Mouse (Mus musculus) MEL (cell line): ENCODE measurements around the gene Ccdc152. TPM values are rescaled to one million over a fixed set of nuclear protein-coding genes. Genes with fewer than 3 reads are reported as not detected.

ENCODE experiments used
- DNase-seq: peaks from one replicate; pipeline ENCODE4 v3.0.0; 2011; ENCODE audit warnings: low read depth, low spot score
- H3K27ac ChIP-seq: 2 replicates; pipeline ENCODE4 v1.5.1; 2012; ENCODE audit warnings: low read depth, mild to moderate bottlenecking, control low read depth, low read length, moderate library complexity; ENCODE audit not compliant: control insufficient read depth
- H3K27me3 ChIP-seq, 2 experiments: fragments of 150-350 bp in 1 of 2; sonication (generic) in 1 of 2; 2 replicates each; pipeline ENCODE4 v1.6.1; 2012; ENCODE audit warnings: low read length in 2 of 2, mild to moderate bottlenecking in 2 of 2, improper control_type of control experiment in 1 of 2, moderate library complexity in 1 of 2; ENCODE audit not compliant: insufficient read depth in 2 of 2, control insufficient read depth in 1 of 2
- H3K36me3 ChIP-seq, 2 experiments: 2 replicates each; pipeline ENCODE4 v1.6.1; 2012 to 2014; ENCODE audit warnings: low read length in 2 of 2, improper control_type of control experiment in 1 of 2, inconsistent platforms in 1 of 2, mild to moderate bottlenecking in 1 of 2; ENCODE audit not compliant: insufficient read depth in 2 of 2, control insufficient read depth in 1 of 2
- H3K4me1 ChIP-seq, 2 experiments: fragments of 150-350 bp in 1 of 2; sonication (generic) in 1 of 2; 2 replicates each; pipeline ENCODE4 v1.6.1; 2012; ENCODE audit warnings: low read length in 2 of 2, improper control_type of control experiment in 1 of 2, mild to moderate bottlenecking in 1 of 2; ENCODE audit not compliant: insufficient read depth in 2 of 2, control insufficient read depth in 1 of 2
- H3K4me3 ChIP-seq, 2 experiments: fragments of 150-350 bp in 1 of 2; sonication (generic) in 1 of 2; 2 replicates each; pipeline ENCODE4 v1.5.1; 2012; ENCODE audit warnings: low read depth in 2 of 2, low read length in 2 of 2, mild to moderate bottlenecking in 2 of 2, moderate library complexity in 2 of 2, control low read depth in 1 of 2, improper control_type of control experiment in 1 of 2; ENCODE audit not compliant: control insufficient read depth in 1 of 2, insufficient read depth in 1 of 2
- H3K79me2 ChIP-seq: 2 replicates; pipeline ENCODE4 v1.6.1; 2012; ENCODE audit warnings: mild to moderate bottlenecking, low read length, moderate library complexity; ENCODE audit not compliant: control insufficient read depth, poor library complexity, insufficient read depth
- H3K9ac ChIP-seq: 2 replicates; pipeline ENCODE4 v1.6.1; 2012; ENCODE audit warnings: low read depth, mild to moderate bottlenecking, control low read depth, low read length, moderate library complexity; ENCODE audit not compliant: control insufficient read depth, poor library complexity, severe bottlenecking
- H3K9me3 ChIP-seq: fragments of 150-350 bp; sonication (generic); replicated peaks from 2 replicates; pipeline ENCODE4 v1.6.1; 2012; ENCODE audit warnings: mild to moderate bottlenecking, low read length, improper control_type of control experiment, moderate library complexity; ENCODE audit not compliant: insufficient read depth
- BHLHE40 ChIP-seq: IDR thresholded peaks from 2 replicates; pipeline ENCODE4 v1.6.1; 2012; ENCODE audit warnings: low read depth, mild to moderate bottlenecking, inconsistent platforms, low read length, improper control_type of control experiment, borderline replicate concordance
- CHD1 ChIP-seq: IDR thresholded peaks from 2 replicates; pipeline ENCODE4 v1.6.1; 2012; ENCODE audit warnings: low read depth, mild to moderate bottlenecking, inconsistent platforms, low read length, improper control_type of control experiment
- CHD2 ChIP-seq: IDR thresholded peaks from 2 replicates; pipeline ENCODE4 v1.6.1; 2011; ENCODE audit warnings: low read length, improper control_type of control experiment
- E2F4 ChIP-seq: IDR thresholded peaks from 2 replicates; pipeline ENCODE4 v1.6.1; 2011; ENCODE audit warnings: low read depth, low read length, improper control_type of control experiment, borderline replicate concordance
- ELF1 ChIP-seq: IDR thresholded peaks from 2 replicates; pipeline ENCODE4 v1.6.1; 2014; ENCODE audit warnings: low read depth, mild to moderate bottlenecking, inconsistent platforms, low read length, improper control_type of control experiment, moderate library complexity
- ETS1 ChIP-seq: IDR thresholded peaks from 2 replicates; pipeline ENCODE4 v1.6.1; 2012; ENCODE audit warnings: low read depth, mild to moderate bottlenecking, inconsistent platforms, low read length, improper control_type of control experiment, moderate library complexity
- KAT2A ChIP-seq: conservative IDR thresholded peaks from 2 replicates; pipeline ENCODE4 v1.6.1; 2012; ENCODE audit warnings: low read depth, low read length, improper control_type of control experiment, inconsistent platforms
- MEF2A ChIP-seq: IDR thresholded peaks from 2 replicates; pipeline ENCODE4 v1.6.1; 2014; ENCODE audit warnings: low read depth, mild to moderate bottlenecking, inconsistent platforms, low read length, improper control_type of control experiment; ENCODE audit not compliant: poor library complexity, insufficient replicate concordance, severe bottlenecking; ENCODE audit errors: extremely low read depth
- MXI1 ChIP-seq: IDR thresholded peaks from 2 replicates; pipeline ENCODE4 v1.6.1; 2011; ENCODE audit warnings: mild to moderate bottlenecking, low read depth, low read length, improper control_type of control experiment
- MYB ChIP-seq: IDR thresholded peaks from 2 replicates; pipeline ENCODE4 v1.6.1; 2011; ENCODE audit warnings: mild to moderate bottlenecking, low read depth, low read length, improper control_type of control experiment
- MYC ChIP-seq: IDR thresholded peaks from 2 replicates; pipeline ENCODE4 v1.6.1; 2011; ENCODE audit warnings: low read depth, mild to moderate bottlenecking, low read length, improper control_type of control experiment, moderate library complexity
- NRF1 ChIP-seq: IDR thresholded peaks from 2 replicates; pipeline ENCODE4 v1.6.1; 2014; ENCODE audit warnings: low read depth, mild to moderate bottlenecking, inconsistent platforms, low read length, improper control_type of control experiment, moderate library complexity; ENCODE audit not compliant: poor library complexity, insufficient read depth, severe bottlenecking
- POLR2AphosphoS2 ChIP-seq: IDR thresholded peaks from 2 replicates; pipeline ENCODE4 v1.6.1; 2011; ENCODE audit warnings: low read length, improper control_type of control experiment
- POLR2AphosphoS5 ChIP-seq: IDR thresholded peaks from 2 replicates; pipeline ENCODE4 v1.6.1; 2012; ENCODE audit warnings: low read depth, borderline replicate concordance, mild to moderate bottlenecking, inconsistent platforms, low read length, moderate library complexity, mixed read lengths
- RAD21 ChIP-seq: IDR thresholded peaks from 2 replicates; pipeline ENCODE4 v1.6.1; 2011; ENCODE audit warnings: mild to moderate bottlenecking, low read depth, low read length, improper control_type of control experiment
- RCOR1 ChIP-seq: IDR thresholded peaks from 2 replicates; pipeline ENCODE4 v1.6.1; 2012; ENCODE audit warnings: low read depth, mild to moderate bottlenecking, inconsistent platforms, low read length, improper control_type of control experiment
- SIN3A ChIP-seq: IDR thresholded peaks from 2 replicates; pipeline ENCODE4 v1.6.1; 2012; ENCODE audit warnings: low read length, improper control_type of control experiment, inconsistent platforms
- SMC3 ChIP-seq: IDR thresholded peaks from 2 replicates; pipeline ENCODE4 v1.6.1; 2011; ENCODE audit warnings: low read depth, low read length, improper control_type of control experiment
- TAL1 ChIP-seq: IDR thresholded peaks from 2 replicates; pipeline ENCODE4 v1.6.1; 2012; ENCODE audit warnings: mild to moderate bottlenecking, inconsistent platforms, low read length, moderate library complexity, mixed read lengths
- TCF12 ChIP-seq: IDR thresholded peaks from 2 replicates; pipeline ENCODE4 v1.6.1; 2014; ENCODE audit warnings: low read depth, mild to moderate bottlenecking, inconsistent platforms, low read length, improper control_type of control experiment, moderate library complexity
- USF1 ChIP-seq: IDR thresholded peaks from 2 replicates; pipeline ENCODE4 v1.6.1; 2014; ENCODE audit warnings: low read depth, mild to moderate bottlenecking, inconsistent platforms, low read length, improper control_type of control experiment, moderate library complexity
- USF2 ChIP-seq, 2 experiments: IDR thresholded peaks; 2 replicates each; pipeline ENCODE4 v1.6.1; 2011 to 2012; ENCODE audit warnings: improper control_type of control experiment in 2 of 2, low read length in 2 of 2, borderline replicate concordance in 1 of 2, inconsistent platforms in 1 of 2, low read depth in 1 of 2, mild to moderate bottlenecking in 1 of 2; ENCODE audit not compliant: insufficient read depth in 1 of 2
- ZC3H11A ChIP-seq: IDR thresholded peaks from 2 replicates; pipeline ENCODE4 v1.6.1; 2012; ENCODE audit warnings: low read depth, mild to moderate bottlenecking, inconsistent platforms, low read length, improper control_type of control experiment
- ZKSCAN1 ChIP-seq: IDR thresholded peaks from 2 replicates; pipeline ENCODE4 v1.6.1; 2012; ENCODE audit warnings: low read depth, mild to moderate bottlenecking, inconsistent platforms, low read length, improper control_type of control experiment, moderate library complexity
- ZNF384 ChIP-seq: IDR thresholded peaks from 2 replicates; pipeline ENCODE4 v1.6.1; 2012; ENCODE audit warnings: low read depth, mild to moderate bottlenecking, inconsistent platforms, low read length, improper control_type of control experiment
- polyA plus RNA-seq, 2 experiments: library from polyadenylated mRNA; stranded (reverse) in 1 of 2; unstranded in 1 of 2; fragments of >175 nt in 1 of 2; fragments of >200 nt in 1 of 2; gene quantifications; 2 replicates each; pipeline versions ENCODE4 v1.2.1 to v1.2.4; 2012; ENCODE audit warnings: low replicate concordance in 2 of 2, low read depth in 1 of 2; ENCODE audit not compliant: insufficient read length in 2 of 2, insufficient read depth in 1 of 2, missing spikeins in 1 of 2
- total RNA-seq: library from RNA; depleted of rRNA; stranded (reverse); fragments of 300-350 nt; gene quantifications from 2 replicates; pipeline ENCODE4 v1.2.3, GENCODE M21; 2012

The Ccdc152 gene
- total and polyA plus RNA-seq, 3 experiments: not detected

DNA sequence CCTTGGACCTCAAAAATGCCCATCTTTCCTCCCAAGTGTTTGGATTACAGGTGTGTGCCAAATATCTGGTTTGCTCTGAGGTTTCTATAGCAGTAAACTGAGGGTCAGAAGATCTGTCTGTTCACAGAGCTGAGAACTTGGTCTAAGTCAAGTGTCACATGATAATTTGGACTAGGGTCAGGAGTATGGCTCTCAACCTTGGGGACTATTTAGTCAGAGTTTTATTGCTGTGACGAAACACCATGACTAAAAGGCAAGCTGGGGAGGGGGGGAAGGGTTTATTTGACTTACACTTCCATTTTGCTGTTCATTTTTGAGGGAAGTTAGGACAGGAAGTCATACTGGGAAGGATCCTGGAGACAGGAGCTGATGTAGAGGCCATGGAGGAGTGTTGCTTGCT, 44.3 kb downstream of the Ccdc152 start:
- Histone ChIP-seq H3K4me3 (no peak overlapping the region), H3K9ac (no peak overlapping the region), H3K36me3 (no peaks in the 10 kb centered on the region), H3K27ac (no peak overlapping the region), H3K4me1 (no peaks in the 10 kb centered on the region), H3K27me3 (no peaks in the 10 kb centered on the region), H3K9me3 (no peaks in the 10 kb centered on the region), H3K79me2 (no peaks in the 10 kb centered on the region)
- DNase-seq: no peak
- TF ChIP-seq ELF1 (no peak), BHLHE40 (no peak), CHD1 (no peak), RCOR1 (no peak), ZC3H11A (no peak), KAT2A (no peak), SMC3 (no peak), MXI1 (no peak), MEF2A (no peak), POLR2AphosphoS2 (no peak), ETS1 (no peak), NRF1 (no peak), TCF12 (no peak)

DNA sequence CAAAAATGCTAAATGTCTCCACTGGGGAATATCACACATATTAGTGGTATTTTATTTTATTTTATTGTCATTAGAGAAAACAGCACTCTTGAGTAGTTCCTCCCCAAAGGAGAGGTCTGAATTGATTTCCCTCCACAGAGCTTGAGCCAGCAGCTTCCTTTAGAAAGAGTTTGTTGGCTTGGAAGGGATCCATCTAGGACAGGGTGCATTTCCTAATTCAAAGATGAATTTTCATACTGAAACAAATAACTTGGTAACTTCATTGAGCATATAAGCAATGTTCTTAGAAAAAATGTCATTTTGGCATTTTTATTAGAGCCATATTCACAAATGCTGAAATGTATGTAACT, 51.6 kb downstream of the Ccdc152 start:
- no peak overlapping the region for H3K4me3 ChIP-seq
- no peaks in the 10 kb centered on the region for H3K36me3 ChIP-seq
- no peaks in the 10 kb centered on the region for H3K27me3 ChIP-seq
- no peak overlapping the region for H3K27ac ChIP-seq
- no peaks in the 10 kb centered on the region for H3K9me3 ChIP-seq
- TF ChIP-seq POLR2AphosphoS5 (no peak), MXI1 (no peak), ZNF384 (no peak), MYC (no peak), USF1 (no peak), SMC3 (no peak), NRF1 (no peak), TAL1 (no peak), SIN3A (no peak), USF2 (IDR thresholded peaks at IDR 0.05; ENCODE audit: borderline replicate concordance in 1 of 2, insufficient read depth in 1 of 2, low read depth in 1 of 2, low read length in 2 of 2) (no peak), KAT2A (no peak), E2F4 (no peak), BHLHE40 (no peak), MYB (no peak), ZKSCAN1 (no peak), CHD2 (no peak), ZC3H11A (no peak), POLR2AphosphoS2 (no peak), RAD21 (no peak)
- TF ChIP-seq, all 39 proteins: peak for 0
- Histone ChIP-seq H3K9ac (no peak overlapping the region), H3K4me1 (no peaks in the 10 kb centered on the region), H3K79me2 (no peaks in the 10 kb centered on the region)
- DNase-seq: no peak
